Mouse (Mus musculus): Measurements from ENCODE around the gene Upk3bl.

The Upk3bl gene

DNA sequence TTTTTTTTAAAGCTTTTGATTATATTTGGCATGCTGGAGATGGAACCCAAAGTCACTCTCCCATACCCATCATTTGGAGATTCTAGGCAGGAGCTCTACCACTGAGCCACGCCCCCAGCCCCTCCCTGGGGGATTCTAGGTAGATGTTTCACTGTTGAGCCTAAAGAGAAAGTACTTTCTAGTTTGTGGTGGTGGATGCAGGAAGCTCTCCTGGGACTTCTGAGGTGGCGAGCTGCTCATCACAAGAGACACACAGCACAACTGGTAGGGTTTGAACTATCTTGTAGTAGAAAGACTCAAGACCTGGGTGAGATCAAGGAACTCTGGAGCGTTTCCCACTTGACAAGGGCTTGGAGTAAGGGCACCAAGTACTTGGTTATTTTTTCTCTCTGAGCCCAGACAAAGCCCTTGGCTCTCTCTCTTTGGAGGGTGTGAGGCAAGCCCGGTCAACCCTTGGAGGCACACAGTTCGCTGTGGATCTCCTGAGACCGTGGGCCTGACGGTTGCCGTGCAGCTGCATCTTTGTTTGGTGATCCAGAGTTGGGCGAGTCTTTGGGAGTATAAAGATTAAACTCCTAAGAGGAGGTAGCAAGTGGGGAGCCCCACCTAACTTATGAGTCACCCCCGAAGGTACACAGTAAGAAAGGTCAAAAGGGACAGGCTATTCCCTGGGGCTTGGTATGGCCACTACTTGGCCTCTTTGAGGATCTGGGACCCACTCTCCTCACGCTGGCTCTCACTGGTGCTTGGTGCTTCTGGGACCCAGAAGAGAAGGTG, at the start of gene Upk3bl:
Gene Upk3bl, plus strand, starts transcription at position 192 of the 777 bp plus-strand sequence.
- DNase-seq: no peak

GRCm38 (mm10) chr5:136004537-136004936, 49.8 kb upstream of the Upk3bl start:
- no peak for DNase-seq

DNA sequence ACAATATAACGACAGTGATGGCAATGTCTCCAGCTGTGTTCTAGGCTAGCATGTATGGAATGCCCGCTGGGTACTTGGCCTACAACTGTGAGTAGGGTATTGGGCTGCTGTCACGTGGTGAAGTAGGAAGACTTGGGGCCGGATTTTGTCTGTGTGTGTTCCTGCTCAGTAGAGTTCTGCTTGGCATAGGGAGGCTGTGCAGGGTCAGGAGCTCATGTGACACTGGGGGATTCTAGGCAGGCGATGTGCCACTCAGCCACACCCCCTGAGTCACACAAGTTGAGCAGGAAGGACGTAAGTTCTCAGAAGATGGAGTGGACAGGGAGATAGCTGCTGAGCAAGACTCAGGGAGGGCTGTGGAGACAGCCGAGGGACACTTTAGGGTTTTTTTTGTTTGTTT, 46.5 kb upstream of the Upk3bl start:
- no peak for DNase-seq

- no peak for DNase-seq
Observed at GRCm38 (mm10) chr5:136014877-136015276, 39.4 kb upstream of the Upk3bl start.

- no peak for DNase-seq
Observed at GRCm38 (mm10) chr5:136015586-136015985, 38.7 kb upstream of the Upk3bl start.

GRCm38 (mm10) chr5:136016014-136016876, 38.0 kb upstream of the Upk3bl start:
- DNase-seq: no peak

GRCm38 (mm10) chr5:136017262-136017661, 37.0 kb upstream of the Upk3bl start:
- no peak for DNase-seq

DNA sequence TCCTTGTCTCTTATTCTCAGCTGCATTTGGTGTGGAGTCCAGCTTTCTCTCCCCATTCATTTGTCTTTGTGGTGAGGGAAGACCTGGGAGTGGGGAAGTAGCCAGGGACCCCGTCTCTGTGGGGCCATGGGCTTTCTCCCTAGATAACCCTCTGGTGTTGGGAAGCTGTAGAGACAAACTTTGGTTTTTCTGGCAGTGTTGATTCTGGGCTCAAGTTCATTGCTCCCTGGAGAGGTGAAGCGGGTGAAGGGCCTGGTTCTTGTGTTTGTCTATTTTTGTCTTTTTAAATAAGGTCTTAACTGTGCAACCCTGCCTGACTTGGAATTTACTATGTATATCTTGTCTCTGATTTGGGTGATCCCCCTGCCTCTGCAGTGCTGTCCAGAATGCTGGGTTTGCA, 35.6 kb upstream of the Upk3bl start:
- no peak for DNase-seq

GRCm38 (mm10) chr5:136019907-136020306, 34.4 kb upstream of the Upk3bl start:
- no peak for DNase-seq

DNA sequence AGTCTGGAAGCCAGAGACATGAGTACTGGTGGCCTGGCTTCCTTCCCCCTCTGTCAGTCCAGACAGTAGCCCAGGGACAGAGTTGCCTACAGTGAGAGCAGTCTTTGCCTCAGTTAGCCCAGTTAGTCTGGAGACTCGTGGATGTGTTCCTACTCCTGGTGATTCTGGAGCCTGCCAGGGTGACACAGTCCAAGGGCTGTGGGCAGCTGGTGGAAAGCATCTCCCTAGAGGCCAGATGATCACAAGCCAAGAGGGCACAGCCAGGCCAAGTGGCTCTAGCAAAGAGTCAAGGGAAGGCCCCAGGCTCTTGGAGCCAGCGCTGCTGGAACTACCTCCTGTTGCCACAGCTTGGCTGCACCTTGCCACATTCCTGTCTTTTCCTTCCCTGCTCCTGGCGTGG, 28.6 kb upstream of the Upk3bl start:
- DNase-seq: no peak

- no peak for DNase-seq
Observed at GRCm38 (mm10) chr5:136026859-136027258, 27.4 kb upstream of the Upk3bl start.

DNA sequence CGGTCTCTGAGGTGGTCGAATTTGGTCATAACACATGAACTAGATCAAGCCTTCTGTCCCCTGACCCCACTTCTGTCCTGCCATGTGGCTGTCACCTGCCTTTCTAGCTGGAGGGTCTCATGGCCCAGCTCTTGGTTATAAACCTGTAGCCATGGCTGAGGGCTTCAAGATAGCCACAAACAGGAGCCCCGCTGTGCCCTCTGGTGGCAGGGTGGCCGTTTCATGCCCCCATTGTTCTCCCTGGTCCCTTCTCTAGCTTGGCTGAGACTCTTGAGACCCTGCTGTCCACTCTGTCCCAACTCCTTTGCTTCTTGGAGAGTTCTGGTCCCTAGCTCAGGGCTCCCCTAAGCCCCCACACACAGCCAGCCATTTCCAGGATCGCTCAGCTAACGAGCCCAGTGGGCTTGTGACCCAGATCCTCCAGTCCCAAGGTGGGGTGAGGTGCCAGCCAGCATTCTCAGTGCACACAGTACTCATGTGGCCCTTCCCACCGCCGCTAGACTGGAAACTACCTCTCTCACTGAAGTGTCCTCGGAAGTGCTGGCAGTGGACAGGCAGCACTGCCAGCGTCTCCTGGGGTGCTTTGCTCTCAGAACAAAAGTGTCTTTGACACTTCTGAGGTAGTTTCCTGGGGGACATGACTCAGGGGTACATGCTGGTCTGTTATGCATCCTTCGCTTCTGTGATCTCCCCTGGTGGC, 26.5 kb upstream of the Upk3bl start:
- peak; percentile 31 for DNase-seq

DNA sequence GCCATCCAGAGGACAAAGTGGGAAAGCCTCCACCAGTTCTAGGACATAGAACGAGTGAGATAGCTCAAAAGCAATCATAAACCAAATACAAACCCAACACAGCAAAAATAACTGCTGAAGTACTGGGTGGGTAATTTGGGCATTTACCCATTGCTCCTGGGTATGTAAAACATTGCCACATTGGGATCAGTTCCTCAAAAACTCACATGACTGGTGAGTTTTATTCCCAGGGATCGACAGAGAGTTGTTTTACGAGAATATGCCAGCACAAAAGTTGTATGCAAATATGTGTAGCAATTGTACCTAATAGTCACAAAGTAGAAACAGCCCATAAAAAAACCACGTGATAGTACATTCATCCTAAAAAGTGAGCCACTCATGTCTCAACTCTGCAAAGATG, 19.4 kb upstream of the Upk3bl start:
- DNase-seq: no peak

DNA sequence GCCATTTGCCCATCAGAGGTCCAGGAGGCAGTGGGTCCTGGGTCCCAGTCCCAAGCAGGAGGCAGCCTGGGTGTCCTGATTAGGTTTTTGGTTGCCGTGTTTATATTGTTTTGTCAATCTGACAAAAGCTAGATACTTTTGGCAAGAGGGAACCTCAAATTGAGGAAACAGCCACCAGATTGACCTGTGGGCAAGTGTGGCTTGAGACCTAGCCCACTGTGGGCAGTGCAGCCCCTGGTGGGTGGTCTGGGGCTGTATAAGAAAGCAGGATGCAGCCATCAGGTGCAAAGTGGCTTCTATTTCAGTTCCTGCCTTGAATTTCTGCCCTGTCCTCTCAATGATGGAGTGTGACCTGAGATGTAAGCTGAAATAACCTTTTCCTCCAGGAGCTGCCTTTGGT, 19.0 kb upstream of the Upk3bl start:
- DNase-seq: no peak

- DNase-seq: no peak
Observed at GRCm38 (mm10) chr5:136036667-136037066, 17.6 kb upstream of the Upk3bl start.

- no peak for DNase-seq
Observed at GRCm38 (mm10) chr5:136038258-136039214, 15.8 kb upstream of the Upk3bl start, which contains the start of gene Upk3b. Gene Upk3b, plus strand, starts transcription at chr5:136038496.

DNA sequence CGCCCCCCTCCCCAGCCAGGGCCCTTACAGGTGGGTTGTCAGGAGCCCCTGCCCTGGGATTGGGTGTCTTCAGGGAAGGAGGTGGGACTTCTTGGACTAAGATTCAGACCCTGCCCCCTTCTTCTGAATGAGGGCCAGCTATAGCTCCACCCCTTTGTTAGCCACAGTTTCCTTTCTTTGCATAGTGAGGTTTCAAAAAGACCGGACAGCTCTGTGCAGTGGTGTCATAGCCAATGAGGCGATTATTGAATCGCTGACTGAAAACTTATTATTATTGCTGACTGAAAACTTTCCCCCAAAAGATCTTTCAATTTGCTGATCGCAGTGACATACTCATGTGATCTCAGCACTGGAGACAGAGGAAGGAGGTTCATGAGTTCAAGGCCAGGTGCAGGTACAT, 14.1 kb upstream of the Upk3bl start:
- DNase-seq: no peak

DNA sequence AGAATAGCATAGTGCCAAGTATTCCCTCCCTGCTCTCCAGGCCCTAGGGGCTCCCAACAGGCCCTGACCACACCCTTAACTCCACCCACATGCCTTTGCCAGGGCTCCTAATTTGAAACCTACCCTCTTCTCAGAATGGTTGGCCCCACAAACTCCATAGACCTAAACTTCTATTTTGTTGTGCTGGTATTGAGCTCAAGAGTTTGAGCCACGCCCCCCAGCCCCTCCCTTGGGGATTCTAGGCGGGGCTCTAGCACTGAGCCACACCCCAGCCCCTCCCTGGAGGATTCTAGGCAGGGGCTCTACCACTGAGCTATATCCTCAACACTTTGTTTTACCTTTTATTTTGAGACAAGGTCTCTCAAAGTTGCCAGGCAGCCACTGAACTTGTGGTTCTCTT, 13.0 kb upstream of the Upk3bl start:
- peak; percentile 22 for DNase-seq

DNA sequence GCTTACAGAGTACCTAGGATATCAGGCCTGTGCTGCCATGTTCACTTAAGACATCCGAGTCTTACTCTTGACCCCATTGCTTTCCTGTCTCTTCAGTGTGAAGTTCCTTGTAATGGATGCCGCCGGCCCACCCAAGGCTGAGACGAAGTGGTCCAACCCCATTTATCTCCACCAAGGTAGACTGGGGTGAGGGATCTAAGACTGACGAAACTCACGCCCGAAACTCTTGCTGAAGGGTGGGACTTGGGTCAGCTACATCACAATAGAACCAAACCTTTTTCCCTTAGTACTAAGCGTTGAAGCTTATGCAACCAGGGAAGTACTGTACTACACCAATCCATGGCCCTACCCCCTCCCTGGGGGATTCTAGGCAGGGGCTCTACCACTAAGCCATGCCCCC, 12.6 kb upstream of the Upk3bl start:
- DNase-seq: no peak

DNA sequence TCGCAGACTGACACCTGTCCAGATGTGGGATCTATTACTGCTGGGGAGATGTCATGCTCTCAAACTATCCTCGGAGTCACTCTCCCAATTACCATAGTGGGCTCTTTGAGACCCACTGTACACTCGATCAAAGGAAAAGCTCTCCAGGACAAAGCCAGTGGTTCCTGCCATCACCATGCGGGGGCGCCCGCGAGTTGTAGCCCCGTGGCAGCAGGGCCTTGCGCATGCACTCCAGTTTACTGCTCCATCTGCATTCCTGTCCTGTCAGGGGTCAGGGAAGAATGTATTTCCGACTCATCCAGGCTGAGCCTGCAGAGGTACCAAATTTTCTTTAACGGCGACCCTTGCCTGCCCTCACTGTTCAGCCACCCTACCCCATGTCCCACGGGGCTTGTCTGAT, 9.4 kb upstream of the Upk3bl start:
- no peak for DNase-seq

DNA sequence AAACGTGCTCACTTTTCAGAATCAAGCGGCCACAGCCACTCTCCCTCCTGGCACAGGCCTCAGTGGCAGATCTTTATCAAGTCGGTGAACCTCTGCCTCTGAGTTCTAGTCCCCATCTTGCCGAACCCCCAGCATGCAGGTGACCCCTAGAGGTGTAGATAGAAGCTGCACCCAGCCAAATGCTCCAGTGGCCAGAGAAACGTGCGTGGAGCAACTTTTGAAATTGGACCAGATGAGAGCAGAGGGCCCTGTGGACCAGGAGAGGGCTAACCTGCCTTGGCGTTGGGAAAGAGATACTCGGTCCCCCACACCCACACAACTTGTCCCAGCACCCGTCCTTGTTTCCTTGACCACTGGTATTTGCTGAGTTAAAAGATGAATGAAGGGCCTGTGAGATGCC, 8.9 kb upstream of the Upk3bl start:
- DNase-seq: peak; percentile 40

DNA sequence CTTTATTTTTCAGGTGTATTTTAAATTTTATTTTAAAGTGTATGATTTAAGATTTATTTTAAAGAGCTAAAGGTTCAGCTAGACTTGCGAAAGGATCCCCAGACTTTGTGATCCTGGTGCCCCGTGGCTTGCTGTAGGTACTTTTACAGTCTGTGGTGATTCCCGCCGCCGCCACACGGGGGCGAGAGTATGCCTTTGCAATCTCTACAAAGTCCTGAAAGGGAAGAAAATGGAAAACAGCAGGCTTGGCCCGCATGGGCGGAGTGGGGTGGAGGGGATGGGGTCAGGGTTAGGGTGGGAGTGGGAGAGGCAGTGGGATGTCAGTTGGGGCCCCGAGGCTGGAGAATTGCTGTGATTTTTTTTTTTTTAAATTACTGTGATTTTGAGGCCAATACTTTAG, 8.3 kb upstream of the Upk3bl start:
- peak; percentile 91 for DNase-seq
